Mouse (Mus musculus): ENCODE data around the gene Fam3b. TPM values are rescaled to one million over a fixed set of nuclear protein-coding genes. Genes with fewer than 3 reads are reported as not detected.

Fam3b gene
- polyA plus RNA-seq, 1 experiment: not detected

DNA sequence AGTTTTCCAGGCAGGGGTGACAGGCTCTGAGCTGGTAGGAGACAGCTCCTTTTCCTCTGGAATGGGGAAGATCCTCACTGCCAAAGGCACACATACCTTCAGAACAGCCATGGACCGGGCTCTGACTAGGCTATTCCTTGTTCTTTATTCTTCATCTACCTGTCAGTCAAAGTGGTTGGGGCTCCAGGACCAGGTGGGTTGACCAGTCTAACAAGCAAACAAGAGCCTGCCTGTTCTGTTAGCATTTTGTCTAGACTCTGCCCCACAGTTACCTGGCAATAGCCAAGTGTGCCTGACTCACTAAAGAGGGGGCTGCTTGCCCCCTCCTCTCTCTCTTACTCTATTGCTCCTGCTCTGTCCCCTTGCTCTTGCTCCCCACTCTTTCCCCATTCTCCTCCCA, 22.2 kb downstream of the Fam3b start:
- TF ChIP-seq USF1 (IDR thresholded peaks at IDR 0.05; ENCODE audit: low read depth): no peak
- TF ChIP-seq MAX (IDR thresholded peaks at IDR 0.05): no peak
- no peak for TF ChIP-seq MYOG (IDR thresholded peaks at IDR 0.05; ENCODE audit: control insufficient read depth, extremely low read depth, insufficient read length)
- TF ChIP-seq FOSL1 (IDR thresholded peaks at IDR 0.05; ENCODE audit: insufficient read depth, low read length, poor library complexity, severe bottlenecking): no peak
- TF ChIP-seq CEBPB (IDR thresholded peaks at IDR 0.05; ENCODE audit: low read depth): no peak
- no peak for TF ChIP-seq MYOD1 (IDR thresholded peaks at IDR 0.05; ENCODE audit: control insufficient read depth, insufficient read length, low read depth)
- TF ChIP-seq CTCF (IDR thresholded peaks at IDR 0.05; ENCODE audit: control insufficient read depth, insufficient read depth, insufficient read length): no peak

DNA sequence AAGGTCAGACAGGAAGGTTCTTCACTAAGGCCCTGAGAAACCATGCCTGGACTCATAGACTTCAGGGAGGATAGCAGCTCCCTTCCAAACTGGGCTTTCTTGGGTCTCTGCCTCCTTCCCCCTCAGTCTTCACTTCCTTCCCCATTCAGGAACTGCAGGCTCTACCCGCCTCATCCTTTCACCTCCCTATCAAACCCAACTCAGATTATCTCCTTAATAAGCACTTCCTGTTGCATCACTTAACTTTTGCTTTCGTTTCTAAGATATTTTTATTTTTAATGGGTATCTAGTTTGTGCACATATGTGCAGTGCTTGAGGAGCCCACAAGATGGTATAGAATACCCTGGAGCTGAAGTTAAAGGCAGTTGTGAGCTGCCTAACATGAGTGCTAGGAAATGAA, 36.0 kb downstream of the Fam3b start:
- H3ac ChIP-seq (ENCODE audit: control insufficient read depth, insufficient read length, low read depth): no peak overlapping the region
- H3K4me3 ChIP-seq (ENCODE audit: insufficient read depth, poor library complexity, severe bottlenecking): no peak overlapping the region
- H3K79me3 ChIP-seq (ENCODE audit: low read depth): no peaks in the 10 kb centered on the region
- no peaks in the 10 kb centered on the region for H3K27me3 ChIP-seq (ENCODE audit: control insufficient read depth, insufficient read depth, insufficient read length)
- TF ChIP-seq FOSL1 (IDR thresholded peaks at IDR 0.05; ENCODE audit: insufficient read depth, low read length, poor library complexity, severe bottlenecking): no peak
- no peak for TF ChIP-seq CTCF (IDR thresholded peaks at IDR 0.05; ENCODE audit: control insufficient read depth, insufficient read depth, insufficient read length)
- no peaks in the 10 kb centered on the region for H3K79me2 ChIP-seq (ENCODE audit: control insufficient read depth, insufficient read depth)
- no peaks in the 10 kb centered on the region for H3K36me3 ChIP-seq (ENCODE audit: control insufficient read depth, insufficient read depth)

More for the DNA sequence above, 22.2 kb downstream of the Fam3b start:
- Histone ChIP-seq H3K4me3 (ENCODE audit: insufficient read depth, poor library complexity, severe bottlenecking) (no peak overlapping the region), H3K36me3 (ENCODE audit: control insufficient read depth, insufficient read depth) (no peaks in the 10 kb centered on the region), H3K27me3 (ENCODE audit: control insufficient read depth, insufficient read depth, insufficient read length) (no peaks in the 10 kb centered on the region), H3K79me3 (ENCODE audit: low read depth) (no peaks in the 10 kb centered on the region), H3ac (ENCODE audit: control insufficient read depth, insufficient read length, low read depth) (no peak overlapping the region), H3K79me2 (ENCODE audit: control insufficient read depth, insufficient read depth) (no peaks in the 10 kb centered on the region)

DNA sequence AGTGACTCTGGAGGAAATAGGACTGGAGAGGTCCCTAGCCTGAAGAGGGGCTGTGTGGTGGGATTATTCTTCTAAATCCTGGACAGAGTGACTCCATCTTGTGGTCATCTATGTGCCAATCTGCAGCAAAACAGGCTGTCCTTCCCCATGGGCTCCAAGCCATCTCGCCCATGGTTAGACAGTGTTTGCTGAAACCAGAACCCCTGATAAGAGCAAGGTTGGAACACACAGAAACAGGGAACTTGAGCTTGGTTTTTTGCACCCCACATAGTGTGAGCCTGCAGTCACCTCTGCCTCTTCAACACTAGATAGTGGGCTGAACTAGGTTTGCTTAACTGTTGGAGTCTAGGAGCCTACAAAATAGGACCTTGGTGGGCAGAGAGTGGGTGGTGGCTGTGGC, 38.1 kb downstream of the Fam3b start:
- TF ChIP-seq MAX (IDR thresholded peaks at IDR 0.05) (no peak), MYOG (IDR thresholded peaks at IDR 0.05; ENCODE audit: control insufficient read depth, extremely low read depth, insufficient read length) (no peak), FOSL1 (IDR thresholded peaks at IDR 0.05; ENCODE audit: insufficient read depth, low read length, poor library complexity, severe bottlenecking) (no peak), MYOD1 (IDR thresholded peaks at IDR 0.05; ENCODE audit: control insufficient read depth, insufficient read length, low read depth) (no peak), CTCF (IDR thresholded peaks at IDR 0.05; ENCODE audit: control insufficient read depth, insufficient read depth, insufficient read length) (no peak), CEBPB (IDR thresholded peaks at IDR 0.05; ENCODE audit: low read depth) (no peak), USF1 (IDR thresholded peaks at IDR 0.05; ENCODE audit: low read depth) (no peak)

DNA sequence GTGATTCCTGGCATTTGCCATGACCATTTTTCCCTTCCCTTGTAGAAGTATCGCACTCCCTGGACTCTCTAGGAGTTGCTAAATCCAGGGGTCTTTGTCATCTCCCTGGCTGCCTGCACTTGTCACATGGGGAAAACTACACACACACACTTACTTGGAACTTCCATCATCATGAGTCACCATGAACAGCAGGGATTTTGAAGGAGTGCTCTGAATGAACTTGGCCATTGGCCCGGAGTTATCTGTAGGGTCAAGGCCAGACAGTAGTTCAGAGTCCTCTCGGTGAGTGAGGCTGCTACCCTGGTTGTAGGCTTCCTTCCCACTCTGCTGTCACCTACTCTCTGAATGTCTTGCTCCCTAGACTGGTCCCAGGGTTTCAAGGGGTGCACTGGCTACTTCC, 39.0 kb downstream of the Fam3b start:
- Histone ChIP-seq H3K4me3 (ENCODE audit: insufficient read depth, poor library complexity, severe bottlenecking) (no peak overlapping the region), H3K27me3 (ENCODE audit: control insufficient read depth, insufficient read depth, insufficient read length) (no peaks in the 10 kb centered on the region), H3ac (ENCODE audit: control insufficient read depth, insufficient read length, low read depth) (no peak overlapping the region), H3K79me2 (ENCODE audit: control insufficient read depth, insufficient read depth) (no peaks in the 10 kb centered on the region), H3K36me3 (ENCODE audit: control insufficient read depth, insufficient read depth) (no peaks in the 10 kb centered on the region), H3K79me3 (ENCODE audit: low read depth) (no peaks in the 10 kb centered on the region)
- no peak for TF ChIP-seq MYOG (IDR thresholded peaks at IDR 0.05; ENCODE audit: control insufficient read depth, extremely low read depth, insufficient read length)
- no peak for TF ChIP-seq CTCF (IDR thresholded peaks at IDR 0.05; ENCODE audit: control insufficient read depth, insufficient read depth, insufficient read length)
- TF ChIP-seq CEBPB (IDR thresholded peaks at IDR 0.05; ENCODE audit: low read depth): no peak
- peak; percentile 69 for TF ChIP-seq USF1 (IDR thresholded peaks at IDR 0.05; ENCODE audit: low read depth)
- TF ChIP-seq FOSL1 (IDR thresholded peaks at IDR 0.05; ENCODE audit: insufficient read depth, low read length, poor library complexity, severe bottlenecking): no peak

More for the DNA sequence above, 38.1 kb downstream of the Fam3b start:
- Histone ChIP-seq H3K79me2 (ENCODE audit: control insufficient read depth, insufficient read depth) (no peaks in the 10 kb centered on the region), H3K36me3 (ENCODE audit: control insufficient read depth, insufficient read depth) (no peaks in the 10 kb centered on the region), H3ac (ENCODE audit: control insufficient read depth, insufficient read length, low read depth) (no peak overlapping the region), H3K4me3 (ENCODE audit: insufficient read depth, poor library complexity, severe bottlenecking) (no peak overlapping the region), H3K27me3 (ENCODE audit: control insufficient read depth, insufficient read depth, insufficient read length) (no peaks in the 10 kb centered on the region), H3K79me3 (ENCODE audit: low read depth) (no peaks in the 10 kb centered on the region)

DNA sequence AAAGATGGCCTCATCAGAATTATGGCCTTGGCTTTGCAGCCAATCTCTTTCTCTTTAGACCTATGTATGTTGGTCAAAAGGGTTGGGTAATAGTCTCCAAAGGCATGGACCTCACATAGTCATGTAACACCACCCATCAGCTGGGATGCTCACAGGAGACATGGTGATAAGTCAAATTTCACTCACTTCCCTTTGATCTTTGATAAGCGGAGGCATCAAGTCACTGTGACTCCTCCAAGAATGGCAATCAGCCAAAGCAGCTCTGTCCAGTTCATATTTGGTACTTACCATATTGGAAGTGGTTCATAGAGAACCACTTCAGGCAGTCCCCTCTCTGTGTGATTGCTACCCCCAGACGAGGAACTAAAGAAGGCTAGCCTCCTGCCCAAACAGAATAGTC, 39.9 kb downstream of the Fam3b start:
- Histone ChIP-seq H3K36me3 (ENCODE audit: control insufficient read depth, insufficient read depth) (no peaks in the 10 kb centered on the region), H3K79me2 (ENCODE audit: control insufficient read depth, insufficient read depth) (no peaks in the 10 kb centered on the region), H3ac (ENCODE audit: control insufficient read depth, insufficient read length, low read depth) (no peak overlapping the region), H3K27me3 (ENCODE audit: control insufficient read depth, insufficient read depth, insufficient read length) (no peaks in the 10 kb centered on the region), H3K79me3 (ENCODE audit: low read depth) (no peaks in the 10 kb centered on the region), H3K4me3 (ENCODE audit: insufficient read depth, poor library complexity, severe bottlenecking) (no peak overlapping the region)
- no peak for TF ChIP-seq MAX (IDR thresholded peaks at IDR 0.05)
- no peak for TF ChIP-seq CTCF (IDR thresholded peaks at IDR 0.05; ENCODE audit: control insufficient read depth, insufficient read depth, insufficient read length)
- TF ChIP-seq CEBPB (IDR thresholded peaks at IDR 0.05; ENCODE audit: low read depth): no peak
- no peak for TF ChIP-seq MYOG (IDR thresholded peaks at IDR 0.05; ENCODE audit: control insufficient read depth, extremely low read depth, insufficient read length)
- TF ChIP-seq MYOD1 (IDR thresholded peaks at IDR 0.05; ENCODE audit: control insufficient read depth, insufficient read length, low read depth): no peak

DNA sequence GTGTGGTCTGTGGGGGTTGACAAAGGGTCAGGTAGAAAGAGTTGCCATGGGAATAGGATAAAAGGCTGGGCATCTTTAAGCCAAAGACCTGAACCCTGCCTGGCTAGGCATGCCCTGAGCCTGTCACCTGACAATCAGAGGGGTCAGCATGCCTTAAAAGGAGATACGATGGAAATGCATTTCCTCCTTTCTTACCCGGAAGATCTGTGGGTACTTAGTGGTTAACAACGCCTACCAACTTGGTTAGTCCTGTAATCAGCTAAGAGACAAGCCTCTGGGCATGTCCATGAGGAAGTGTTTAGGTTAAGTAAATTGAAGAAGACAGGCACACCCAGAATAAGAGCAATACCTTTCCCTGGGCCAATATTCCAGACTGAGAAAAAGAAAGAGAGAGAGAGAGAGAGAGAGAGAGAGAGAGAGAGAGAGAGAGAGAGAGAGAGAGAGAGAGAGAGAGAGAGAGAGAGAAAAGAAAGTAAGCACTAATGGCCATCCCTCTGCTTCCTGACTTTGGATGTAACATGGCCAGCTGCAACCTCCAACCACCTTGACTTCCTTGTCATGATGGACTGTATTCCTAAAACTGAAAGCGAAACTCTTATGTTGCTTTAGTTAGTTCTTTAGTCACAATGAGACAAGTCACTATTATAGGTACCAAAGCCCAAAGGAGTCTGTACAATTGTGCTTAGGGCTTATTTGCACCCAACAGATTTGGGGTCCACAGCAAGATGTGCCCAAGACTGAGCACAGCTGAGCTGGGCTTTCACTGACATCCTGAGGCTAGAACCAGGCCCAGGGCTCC, 46.4 kb downstream of the Fam3b start:
- TF ChIP-seq CEBPB (IDR thresholded peaks at IDR 0.05; ENCODE audit: low read depth) (no peak), USF1 (IDR thresholded peaks at IDR 0.05; ENCODE audit: low read depth) (no peak), MYOG (IDR thresholded peaks at IDR 0.05; ENCODE audit: control insufficient read depth, extremely low read depth, insufficient read length) (no peak), MAX (IDR thresholded peaks at IDR 0.05) (no peak), MYOD1 (IDR thresholded peaks at IDR 0.05; ENCODE audit: control insufficient read depth, insufficient read length, low read depth) (no peak), CTCF (IDR thresholded peaks at IDR 0.05; ENCODE audit: control insufficient read depth, insufficient read depth, insufficient read length) (no peak), FOSL1 (IDR thresholded peaks at IDR 0.05; ENCODE audit: insufficient read depth, low read length, poor library complexity, severe bottlenecking) (no peak)
- no peak overlapping the region for H3ac ChIP-seq (ENCODE audit: control insufficient read depth, insufficient read length, low read depth)
- H3K36me3 ChIP-seq (ENCODE audit: control insufficient read depth, insufficient read depth): no peaks in the 10 kb centered on the region
- H3K27me3 ChIP-seq (ENCODE audit: control insufficient read depth, insufficient read depth, insufficient read length): no peaks in the 10 kb centered on the region
- H3K79me2 ChIP-seq (ENCODE audit: control insufficient read depth, insufficient read depth): no peaks in the 10 kb centered on the region
- H3K79me3 ChIP-seq (ENCODE audit: low read depth): no peaks in the 10 kb centered on the region
- no peak overlapping the region for H3K4me3 ChIP-seq (ENCODE audit: insufficient read depth, poor library complexity, severe bottlenecking)

All from C2C12 (cell line).